Mouse (Mus musculus): ENCODE measurements around the gene Pxylp1. TPM values are rescaled to one million over a fixed set of nuclear protein-coding genes. Genes with fewer than 3 reads are reported as not detected.
A peak's percentile ranks its signal among the peaks of the same experiment; 100 is the strongest.

Pxylp1 gene
- total RNA-seq, 2 experiments from 2014 or later: 17.4 to 24.9 TPM

DNA sequence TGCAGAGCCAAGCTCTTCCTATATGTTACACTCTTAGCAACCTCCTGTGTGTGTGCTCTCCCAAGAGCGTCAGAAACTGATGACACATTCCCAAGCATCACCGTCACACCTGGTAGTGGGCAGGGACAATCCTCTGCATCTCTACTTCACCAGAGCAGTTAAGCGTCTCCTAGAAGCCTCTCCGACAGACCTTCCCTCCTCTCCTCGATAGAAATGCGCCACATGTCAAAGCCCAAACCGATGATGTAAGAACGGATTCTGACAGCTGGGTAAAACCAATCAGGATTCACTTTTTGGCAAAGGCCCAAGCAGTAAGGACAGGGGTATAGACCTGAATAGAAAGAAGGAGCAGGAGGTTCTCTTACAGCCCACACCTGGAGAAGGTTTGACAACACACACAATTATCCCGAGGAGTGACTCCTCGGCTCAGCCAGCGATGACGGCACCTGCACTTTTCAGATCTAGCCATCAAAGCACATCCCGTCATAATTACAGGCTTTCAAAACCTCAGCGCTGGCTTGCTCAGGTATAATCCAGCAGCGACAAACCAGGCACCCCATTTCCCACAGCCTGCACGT lies 26.9 kb downstream of the Pxylp1 start:
- intact Hi-C loops (cut with DNase I): no loop called here

DNA sequence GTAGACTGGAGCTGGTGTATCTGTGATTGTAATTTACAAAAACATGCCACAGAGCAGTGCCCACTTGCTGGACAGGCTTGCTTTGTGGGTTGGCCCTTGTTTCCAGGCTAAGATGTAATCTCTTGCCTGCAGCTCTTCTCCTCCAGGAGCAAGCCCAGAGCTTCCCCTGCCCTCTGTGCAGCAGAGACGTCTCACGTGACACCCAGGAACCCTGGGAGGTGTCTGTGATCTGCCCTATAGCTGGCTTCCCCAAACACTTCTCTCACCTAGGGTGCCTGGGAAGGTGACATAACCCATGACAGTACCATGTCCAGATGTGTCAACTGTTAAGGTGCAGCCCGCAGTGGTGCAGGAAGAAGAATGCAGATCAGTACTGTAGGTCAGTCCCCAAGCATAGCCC lies 28.9 kb downstream of the Pxylp1 start:
- DNase-seq (ENCODE audit: low spot score): no peak
- intact Hi-C loops (cut with DNase I): no loop called here

More for the DNA sequence above, 26.9 kb downstream of the Pxylp1 start:
- DNase-seq (ENCODE audit: low spot score): no peak

DNA sequence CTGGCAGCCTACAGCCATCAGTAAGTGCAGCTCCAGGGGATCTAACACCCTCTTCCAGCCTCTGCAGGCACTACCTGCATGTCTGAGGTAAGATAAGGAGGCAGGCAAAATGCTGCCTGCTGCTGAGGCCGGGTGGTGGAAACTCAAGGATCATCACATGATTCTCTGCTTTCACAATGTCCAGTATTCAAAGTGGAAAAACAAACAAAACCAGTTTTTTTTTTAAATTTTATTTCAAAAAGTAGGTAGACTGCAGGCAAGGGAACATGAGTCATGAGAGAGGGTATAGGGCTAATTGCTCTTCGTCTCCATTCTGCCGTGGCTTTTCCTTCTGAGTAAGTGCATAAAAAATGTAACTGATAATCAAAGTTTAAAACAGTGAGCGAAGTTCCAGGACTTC lies 29.6 kb downstream of the Pxylp1 start:
- intact Hi-C loops (cut with DNase I): no loop called here
- DNase-seq (ENCODE audit: low spot score): no peak

DNA sequence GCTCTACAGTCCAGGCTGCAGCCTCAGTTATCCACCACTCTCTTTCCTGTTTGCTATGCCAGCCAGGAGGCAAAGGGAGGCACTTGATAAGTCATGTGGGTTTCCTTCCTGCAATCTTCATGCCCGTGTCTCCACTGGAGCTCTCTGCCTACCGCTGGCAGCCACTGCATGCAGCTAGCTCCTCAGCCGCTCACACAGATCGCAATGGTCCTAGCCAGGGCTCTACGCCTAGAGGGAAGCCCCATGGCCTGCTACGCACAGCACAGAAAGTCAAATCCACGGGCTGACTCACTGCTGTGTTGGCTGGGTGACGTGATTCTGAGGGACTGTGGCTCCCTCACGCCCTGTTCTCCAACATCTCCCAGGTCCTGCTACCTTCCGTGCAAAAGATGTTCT lies 31.4 kb downstream of the Pxylp1 start:
- no peak for DNase-seq (ENCODE audit: low spot score)
- intact Hi-C loops (cut with DNase I): no loop called here

DNA sequence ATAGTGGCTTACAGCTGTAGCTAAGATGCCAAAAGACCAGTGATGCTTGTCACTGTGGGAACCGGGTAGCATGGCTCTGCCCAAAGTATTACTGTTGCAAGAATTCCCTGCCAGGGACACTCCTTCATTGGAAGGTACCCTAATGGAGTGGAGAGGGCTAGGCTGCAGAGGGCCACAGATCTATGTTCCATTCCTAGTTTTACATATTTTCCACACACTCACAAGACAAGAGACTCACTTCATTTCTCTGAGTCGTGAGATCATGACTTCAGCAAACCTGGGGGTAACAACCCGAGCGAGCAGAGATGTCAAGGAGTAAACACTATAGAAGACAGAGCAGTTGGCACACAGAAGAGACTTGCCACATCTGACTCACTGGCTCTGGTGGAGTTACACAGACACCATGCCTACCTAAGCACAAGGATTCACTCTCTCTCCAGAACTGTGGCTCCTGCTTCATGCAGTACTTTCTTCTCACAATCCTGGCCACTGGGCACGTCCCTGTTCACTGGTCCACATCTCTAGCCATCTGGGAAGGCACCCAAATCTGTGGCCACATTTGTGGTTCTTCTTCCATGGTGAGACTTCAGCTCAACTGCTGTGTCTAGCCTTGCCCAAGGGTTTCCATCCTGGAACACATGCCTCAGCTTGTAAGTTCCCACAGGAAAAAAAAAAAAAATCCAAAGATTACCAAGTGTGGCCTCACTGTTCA lies 31.9 kb downstream of the Pxylp1 start:
- DNase-seq (ENCODE audit: low spot score): no peak
- intact Hi-C loops (cut with DNase I): no loop called here

DNA sequence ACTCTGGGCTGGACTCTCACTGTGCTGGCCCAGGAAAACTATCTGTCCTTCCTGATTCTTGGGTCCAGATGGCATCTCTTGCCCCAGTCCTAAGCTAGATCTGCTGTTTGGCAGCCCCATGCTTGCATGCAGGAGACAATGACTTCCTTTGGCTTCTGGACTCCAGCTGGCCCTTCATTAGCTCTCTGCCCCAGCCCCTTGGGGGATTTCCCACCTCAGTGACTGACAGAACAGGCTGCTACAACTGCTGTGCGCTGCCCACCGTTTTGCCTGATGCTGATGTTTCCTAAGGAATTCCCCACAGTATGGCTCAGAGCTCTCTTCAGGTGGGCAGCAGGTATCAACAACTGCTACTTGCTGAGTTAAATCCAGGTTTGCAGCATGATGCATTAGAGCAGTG lies 33.4 kb downstream of the Pxylp1 start:
- DNase-seq (ENCODE audit: low spot score): no peak
- intact Hi-C loops (cut with DNase I): no loop called here

DNA sequence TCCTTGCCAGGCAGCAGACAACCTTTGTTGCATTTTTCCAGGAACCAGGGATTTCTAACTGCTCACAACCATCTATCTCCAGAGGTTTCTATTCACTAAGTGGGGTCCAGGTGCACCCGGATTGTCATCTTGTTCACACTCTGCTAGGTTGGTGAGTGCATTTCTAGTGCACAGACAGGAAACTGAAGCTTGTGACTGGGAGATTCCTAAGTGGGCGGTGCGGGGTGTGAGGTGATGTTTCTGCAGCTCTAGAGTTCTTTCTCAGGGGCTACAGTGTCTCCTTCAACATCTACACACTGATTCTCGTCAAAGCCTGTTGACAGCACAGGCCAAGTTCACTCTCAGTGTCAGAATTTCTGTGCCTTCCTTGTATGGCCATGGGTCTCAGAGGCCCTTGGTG lies 34.6 kb downstream of the Pxylp1 start:
- intact Hi-C loops (cut with DNase I): no loop called here
- no peak for DNase-seq (ENCODE audit: low spot score)

DNA sequence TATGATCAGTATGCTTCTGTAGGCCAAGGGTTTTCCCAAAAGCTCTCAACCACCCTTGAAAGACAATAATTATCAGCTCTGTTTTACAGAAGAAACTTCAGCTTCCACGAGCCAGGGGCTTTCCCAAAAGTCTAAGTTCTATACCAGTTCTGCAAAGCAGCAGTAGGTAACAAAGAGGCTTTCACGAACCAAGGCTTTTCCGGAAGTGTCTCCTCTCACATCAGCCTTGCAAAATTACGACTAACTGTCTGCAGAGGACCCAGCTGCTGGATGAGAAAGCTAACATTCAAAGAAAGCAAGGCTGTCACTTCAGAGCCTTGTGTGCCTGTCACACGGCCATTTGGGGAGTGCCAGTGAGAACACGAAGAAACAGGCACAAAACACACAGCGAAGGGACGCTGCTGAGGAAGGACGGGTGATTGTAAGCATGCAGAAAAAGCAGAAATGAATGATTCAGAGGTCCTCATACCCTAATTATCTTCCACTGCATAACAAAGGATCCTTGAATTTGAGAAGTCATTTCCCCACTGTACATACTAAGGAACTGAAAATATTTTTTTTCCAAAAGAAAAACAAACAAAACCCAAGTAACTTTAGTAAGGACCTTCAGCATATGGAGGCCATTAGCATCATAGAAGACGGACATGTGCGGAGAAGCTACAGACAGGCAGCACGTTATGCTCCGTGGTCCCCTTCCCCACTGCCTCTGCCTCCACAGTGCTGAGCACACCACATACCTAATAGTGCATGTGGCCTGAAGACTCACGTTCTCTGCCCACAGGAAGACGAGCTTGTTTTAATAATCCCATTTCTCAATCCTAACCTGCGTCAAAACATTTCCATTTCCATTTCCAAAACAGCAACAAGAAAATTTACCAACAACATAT lies 38.9 kb downstream of the Pxylp1 start:
- intact Hi-C loops (cut with DNase I): no loop called here
- DNase-seq (ENCODE audit: low spot score): no peak

DNA sequence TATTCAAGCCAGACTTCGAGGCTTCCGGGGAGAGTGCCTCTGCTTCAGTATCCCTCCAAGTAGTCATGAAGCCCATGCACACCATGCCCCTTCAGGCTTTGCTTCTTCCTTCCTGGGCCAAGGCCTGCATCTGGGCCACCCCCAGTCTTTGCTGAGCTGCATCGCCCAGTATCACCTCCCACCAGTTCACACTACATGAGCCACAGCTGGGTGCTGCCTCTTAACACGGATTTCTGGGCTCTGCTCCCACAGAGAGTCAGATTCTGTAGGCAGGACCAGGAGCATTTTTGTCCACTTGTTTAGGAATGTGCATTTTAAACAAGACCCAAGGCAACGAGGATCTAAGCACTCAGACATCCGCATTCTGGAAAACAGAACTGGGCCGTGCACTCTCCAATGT lies 40.8 kb downstream of the Pxylp1 start:
- intact Hi-C loops (cut with DNase I): no loop called here
- DNase-seq (ENCODE audit: low spot score): no peak

DNA sequence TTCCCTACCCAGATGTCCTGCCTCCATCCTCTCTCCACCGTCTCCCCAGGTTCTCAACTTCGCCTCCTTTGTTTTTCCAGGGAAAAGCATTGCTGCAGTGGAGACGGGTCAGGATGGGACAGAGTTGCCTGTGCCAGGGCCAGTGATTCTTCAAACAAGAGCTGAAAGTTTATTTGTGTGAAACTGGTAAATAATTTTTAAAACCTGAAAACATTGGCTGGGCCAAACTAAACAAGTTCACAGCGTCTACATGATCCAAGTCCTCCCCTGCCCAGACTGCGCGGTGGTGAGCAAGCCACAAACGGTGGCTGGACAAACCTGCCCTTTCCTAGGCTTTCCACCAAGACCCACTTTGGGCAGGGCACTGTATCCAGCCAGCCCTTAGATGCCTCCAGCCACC lies 41.4 kb downstream of the Pxylp1 start:
- DNase-seq (ENCODE audit: low spot score): no peak
- intact Hi-C loops (cut with DNase I): no loop called here

DNA sequence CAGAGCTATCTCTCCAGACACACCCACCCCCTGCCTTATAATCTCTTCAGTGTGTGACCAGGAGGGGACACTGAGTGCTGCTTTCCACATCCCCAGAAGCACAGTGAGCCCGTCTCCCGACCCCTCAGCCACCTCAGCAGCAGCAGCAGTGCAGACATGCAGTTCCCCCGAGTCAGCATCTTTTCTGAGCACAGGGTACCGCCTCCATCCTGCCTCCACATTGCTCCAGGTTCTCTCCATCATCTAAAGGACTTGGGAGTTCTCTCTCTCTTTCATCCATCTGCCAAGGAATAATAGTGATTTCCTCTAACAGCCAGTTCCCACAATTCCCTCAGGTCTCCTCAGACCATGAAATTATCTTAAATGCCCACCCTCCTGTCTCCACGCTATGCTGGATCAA lies 43.5 kb downstream of the Pxylp1 start:
- intact Hi-C loops (cut with DNase I): no loop called here
- DNase-seq (ENCODE audit: low spot score): no peak

DNA sequence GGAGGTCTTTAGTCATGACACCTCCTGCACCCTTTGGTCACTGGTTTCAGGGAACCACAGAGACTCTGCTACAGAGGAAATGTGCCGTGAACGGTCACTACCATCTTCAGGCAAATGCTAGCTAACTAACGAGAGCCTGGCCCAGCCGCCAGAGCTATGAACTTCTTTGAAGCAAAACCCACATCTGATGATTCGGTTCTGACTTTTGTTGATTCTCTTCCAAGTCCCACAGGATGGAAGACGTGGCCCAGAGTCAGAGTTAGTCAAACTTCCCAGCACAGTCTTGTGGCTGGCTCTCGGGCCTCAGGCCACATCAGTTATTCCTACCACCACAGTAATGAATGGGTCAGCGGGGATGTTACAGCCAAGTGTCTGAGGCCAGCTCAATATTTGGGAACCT lies 46.1 kb downstream of the Pxylp1 start:
- intact Hi-C loops (cut with DNase I): no loop called here
- no peak for DNase-seq (ENCODE audit: low spot score)

DNA sequence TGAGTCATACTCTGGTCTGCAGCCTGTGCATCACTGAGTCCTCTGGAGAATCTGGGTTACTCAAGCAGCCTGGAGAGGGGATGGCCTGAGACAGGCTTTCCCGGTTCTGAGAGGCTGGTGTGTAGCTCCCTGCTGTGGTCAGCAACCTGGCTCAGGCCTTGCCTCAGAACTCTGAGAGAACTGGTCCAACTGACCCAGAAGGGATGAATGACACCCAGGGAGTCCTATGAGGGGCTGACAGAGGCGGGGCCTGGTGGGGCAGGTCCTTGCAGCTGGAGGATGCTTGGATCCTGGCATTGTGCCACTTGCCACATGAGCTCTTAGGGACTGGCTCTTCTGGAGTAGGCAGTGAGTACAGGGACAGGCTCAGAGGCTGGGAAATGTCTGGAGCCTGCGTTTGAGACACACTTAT lies 47.7 kb downstream of the Pxylp1 start:
- peak; percentile 61 for DNase-seq (ENCODE audit: low spot score)
- intact Hi-C loops (cut with DNase I): no loop called here

DNA sequence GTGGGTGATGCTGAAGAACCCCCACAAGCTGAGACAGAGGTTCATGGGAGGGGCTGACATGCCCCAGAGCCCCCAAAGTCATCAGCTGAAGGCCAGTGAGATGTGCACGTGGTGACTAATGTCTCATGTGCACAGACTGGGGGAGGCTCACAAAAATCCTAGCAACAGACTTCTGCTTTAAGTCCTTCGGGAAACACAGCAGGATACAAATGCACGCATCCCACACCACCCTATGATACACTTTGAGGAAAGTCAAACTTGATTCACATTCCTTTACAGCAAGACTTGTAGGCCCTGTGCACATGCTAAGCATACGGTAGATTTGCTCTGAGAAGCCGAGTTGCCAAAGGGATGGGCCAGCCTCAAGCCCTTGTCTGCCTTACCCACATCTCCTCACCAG lies 53.1 kb downstream of the Pxylp1 start:
- intact Hi-C loops (cut with DNase I): no loop called here
- no peak for DNase-seq (ENCODE audit: low spot score)

DNA sequence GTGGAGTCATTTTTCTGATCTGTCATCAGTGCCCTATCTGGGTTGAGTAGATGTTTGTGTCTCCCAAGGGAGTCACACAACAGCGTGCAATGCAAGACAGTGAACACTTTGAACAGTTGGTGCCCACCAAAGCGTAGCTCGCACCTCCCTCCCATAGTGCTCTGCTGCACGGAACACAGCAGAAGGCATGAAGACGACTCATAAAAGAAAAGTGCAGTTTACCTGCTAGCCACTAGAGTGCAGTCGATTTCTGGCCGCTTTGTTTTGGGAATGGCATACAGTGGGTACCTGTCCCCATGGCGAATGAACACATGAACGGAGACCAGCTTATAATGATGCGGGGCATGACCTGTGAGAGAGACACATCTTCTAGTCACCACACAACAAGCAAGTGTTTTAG lies 53.6 kb downstream of the Pxylp1 start:
- intact Hi-C loops (cut with DNase I): no loop called here
- DNase-seq (ENCODE audit: low spot score): no peak

DNA sequence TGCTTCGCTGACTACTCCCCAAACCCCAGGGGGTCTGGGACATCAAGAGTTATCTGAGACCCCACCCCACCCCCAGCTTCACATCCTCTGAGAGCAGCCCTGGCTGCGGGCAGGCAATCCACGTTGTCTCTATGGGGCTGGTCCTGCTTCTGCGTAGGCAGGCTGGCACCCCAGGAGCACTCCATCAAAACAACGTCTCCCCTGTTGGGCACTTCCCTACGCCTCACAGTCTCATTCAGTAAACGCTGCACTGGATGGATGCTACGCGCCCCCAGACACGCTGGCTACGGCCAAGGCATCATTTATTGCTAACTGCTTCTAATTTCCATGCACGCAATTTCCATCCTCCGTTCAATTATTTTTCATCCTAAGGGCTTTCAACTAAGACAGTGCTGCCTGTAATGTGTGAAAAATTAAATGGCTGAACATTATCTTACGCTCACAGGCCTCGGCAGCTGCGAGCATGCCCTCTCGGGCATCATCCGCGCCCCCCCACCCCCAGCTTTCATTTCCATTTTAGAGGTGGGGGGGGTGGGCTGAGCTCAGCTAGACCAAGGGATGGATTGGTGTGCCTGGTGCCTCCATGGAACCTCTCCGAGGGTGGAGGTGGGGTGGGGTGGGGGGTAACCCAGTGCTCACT lies 54.6 kb downstream of the Pxylp1 start:
- DNase-seq (ENCODE audit: low spot score): no peak
- intact Hi-C loops (cut with DNase I): no loop called here

DNA sequence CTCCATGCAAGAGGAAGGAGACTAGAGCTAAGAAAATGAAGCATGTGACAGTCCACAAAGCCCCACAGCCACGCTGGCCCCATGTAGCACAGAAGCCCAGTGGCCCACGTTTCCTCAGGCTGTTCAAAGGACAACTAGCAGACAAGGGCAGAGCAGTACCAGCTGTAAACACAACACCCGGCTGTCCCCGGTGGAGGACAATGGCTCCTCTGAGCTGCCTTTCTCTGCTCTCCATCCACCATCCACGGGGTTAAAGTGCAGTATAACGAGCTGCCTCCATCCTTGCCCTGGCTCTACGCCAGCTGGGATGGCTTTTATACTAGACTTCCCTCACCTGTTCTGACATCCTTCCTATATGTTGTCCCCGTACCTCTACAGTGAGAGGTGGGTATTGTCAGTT lies 55.5 kb downstream of the Pxylp1 start:
- no peak for DNase-seq (ENCODE audit: low spot score)

DNA sequence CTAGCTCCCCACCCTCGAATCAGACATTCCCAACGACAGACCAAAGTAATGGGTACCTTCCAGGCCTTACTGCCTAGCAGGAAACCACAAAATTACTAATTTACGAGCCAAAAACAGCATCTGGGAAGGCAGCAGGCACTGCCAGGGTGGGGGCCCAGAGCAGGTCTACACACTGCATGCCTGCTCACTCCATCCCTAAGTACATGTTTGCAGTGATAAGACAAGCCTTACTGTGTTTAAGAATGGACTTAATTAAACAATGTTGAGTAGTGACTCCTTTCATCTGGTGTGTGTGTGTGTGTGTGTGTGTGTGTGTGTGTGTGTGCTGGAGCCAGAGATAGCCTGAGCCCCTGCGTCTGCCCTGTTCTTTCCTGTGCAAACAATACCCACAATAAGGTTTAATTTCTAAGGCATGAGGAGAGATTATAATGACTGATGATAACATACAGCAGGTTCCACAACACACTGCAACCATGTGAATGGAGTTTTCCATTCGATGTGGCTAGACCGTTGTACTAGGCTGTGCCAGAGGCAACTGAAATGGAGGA lies 57.0 kb downstream of the Pxylp1 start:
- intact Hi-C loops (cut with DNase I): no loop called here
- DNase-seq (ENCODE audit: low spot score): no peak

More for the DNA sequence above, 55.5 kb downstream of the Pxylp1 start:
- intact Hi-C loops (cut with DNase I): no loop called here

DNA sequence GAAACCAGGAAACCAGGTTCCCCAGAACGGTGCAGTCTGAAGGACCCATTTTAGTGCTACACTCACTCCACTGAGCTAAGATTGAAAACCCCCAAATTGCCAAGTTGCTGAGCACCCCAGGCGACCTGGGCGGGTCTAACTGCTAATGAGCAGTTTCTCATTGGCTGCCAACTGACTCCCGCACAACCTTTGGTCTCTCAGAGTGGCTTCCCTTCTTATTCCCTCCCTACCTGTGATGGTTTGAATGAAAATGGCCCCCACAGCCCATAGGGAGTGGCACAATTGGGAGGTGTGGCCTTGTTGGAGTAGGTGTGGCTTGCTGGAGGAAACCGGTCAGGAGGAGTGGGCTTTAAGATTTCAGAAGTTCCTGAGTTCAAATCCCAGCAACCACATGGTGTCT lies 58.9 kb downstream of the Pxylp1 start:
- no peak for DNase-seq (ENCODE audit: low spot score)
- intact Hi-C loops (cut with DNase I): no loop called here

DNA sequence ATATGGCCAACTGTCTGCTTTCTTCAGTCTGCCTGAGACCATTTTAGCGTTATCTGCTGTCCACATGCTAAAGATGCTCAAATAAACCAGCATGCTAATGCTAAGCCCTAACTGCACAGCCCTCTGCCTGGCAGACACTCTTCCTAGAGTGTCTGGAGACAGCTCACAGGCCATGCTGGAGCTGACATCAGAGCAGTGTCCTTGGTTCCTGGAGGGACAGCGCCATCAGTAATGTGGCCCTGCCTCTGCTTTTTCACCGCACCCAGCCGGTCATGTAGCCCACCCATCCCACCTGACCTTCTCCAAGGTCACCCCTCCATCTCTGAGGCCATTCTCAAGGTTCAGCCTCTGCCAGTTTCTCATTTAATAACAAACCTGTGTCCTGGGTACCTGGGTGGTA lies 60.0 kb downstream of the Pxylp1 start:
- intact Hi-C loops (cut with DNase I): no loop called here
- no peak for DNase-seq (ENCODE audit: low spot score)

Data from heart, postnatal 25 days (tissue).